Mouse (Mus musculus) spleen, adult 18-20 months (tissue): Measurements from ENCODE around the gene Pou2f3.

Experiments used
- DNase-seq, 2 experiments: peaks; one replicate each; pipeline ENCODE4 v3.0.0; 2022; ENCODE audit warnings: mixed read lengths in 2 of 2

The Pou2f3 gene

GRCm38 (mm10) chr9:43107187-43107517 is 103.0 kb downstream of the Pou2f3 start, which contains the start of gene Arhgef12:
TSS of gene Arhgef12 (minus strand) at chr9:43107239.
- no peak for DNase-seq

- peak; percentile 8 to 44 for DNase-seq
Measured at GRCm38 (mm10) chr9:43106426-43107186, 103.6 kb downstream of the Pou2f3 start.

DNA sequence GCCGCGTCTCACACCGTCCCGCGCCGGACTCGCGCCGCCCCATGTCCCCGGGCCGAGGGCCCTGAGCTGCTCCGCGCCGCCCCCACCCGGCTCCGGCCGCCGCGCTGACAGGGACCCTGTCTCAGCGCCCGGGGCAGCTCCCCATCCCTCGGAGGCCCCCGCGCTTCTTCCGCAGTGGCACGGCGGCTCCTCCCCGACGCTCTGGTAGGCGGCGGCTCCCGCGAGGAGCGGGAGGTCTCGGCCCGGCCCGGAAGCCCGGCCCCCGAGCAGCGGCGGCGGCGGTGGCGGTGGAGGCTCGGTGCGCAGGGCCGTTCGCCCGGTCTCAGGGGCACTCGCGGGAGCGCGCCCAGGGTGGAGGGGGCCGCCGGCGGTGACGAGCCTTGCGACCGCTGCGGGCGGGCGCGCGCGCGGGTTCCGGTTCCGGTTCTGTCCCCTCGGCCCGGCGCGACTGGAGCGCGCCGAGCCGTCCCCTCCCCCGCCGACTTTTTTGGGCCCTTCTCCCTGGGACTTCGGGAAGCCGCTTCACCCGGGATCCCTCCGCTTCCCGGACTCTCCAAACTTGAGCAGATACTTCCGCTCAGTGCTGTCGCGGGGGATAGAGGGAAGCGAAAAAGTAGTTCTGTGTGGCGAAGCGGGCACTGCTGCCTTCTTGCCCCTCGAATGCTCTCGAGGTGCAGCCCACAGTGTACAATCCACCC is 104.4 kb downstream of the Pou2f3 start:
- peak; percentile 70 to 80 for DNase-seq

DNA sequence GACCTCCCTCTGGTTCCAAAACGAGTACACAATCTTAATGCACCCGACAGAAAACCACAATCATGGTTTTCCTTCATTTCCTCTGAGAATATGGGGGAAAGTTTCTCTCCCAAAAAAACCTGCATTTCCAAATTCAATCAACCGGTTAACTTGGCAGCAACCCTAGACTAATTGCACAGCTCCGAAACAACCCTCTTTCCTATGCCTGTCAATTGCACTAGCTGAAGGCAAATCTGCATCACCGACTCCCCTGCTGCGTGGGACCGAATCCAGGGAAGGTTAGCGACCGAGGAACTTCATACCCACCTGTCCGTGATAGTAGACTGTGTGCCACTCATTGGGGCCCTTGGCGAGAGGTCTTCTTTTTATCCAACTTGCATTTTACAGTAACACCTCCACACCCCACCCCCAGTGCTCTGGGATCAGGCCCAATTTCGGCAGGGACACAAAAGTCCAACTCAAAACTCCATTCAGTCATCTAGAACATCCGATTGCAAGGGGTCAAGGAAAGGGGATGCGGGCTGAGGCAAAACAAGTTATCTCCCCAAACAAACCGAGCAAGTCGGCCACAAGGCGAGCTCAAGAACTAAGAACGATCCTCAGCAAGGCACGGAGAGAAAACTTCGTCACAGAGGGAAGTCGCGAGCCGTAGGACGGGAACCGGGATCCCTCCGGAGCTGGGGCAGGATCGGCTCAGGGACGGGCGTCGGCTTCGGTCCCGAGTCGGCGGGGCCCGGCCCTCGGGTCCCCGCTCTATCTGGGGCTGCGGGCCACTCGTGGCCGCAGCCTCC is 105.1 kb downstream of the Pou2f3 start:
- DNase-seq, result peak in 1 of 2 experiments; percentile 9

GRCm38 (mm10) chr9:43104526-43104872 is 105.7 kb downstream of the Pou2f3 start:
- DNase-seq, result no peak

- no peak for DNase-seq
Measured at GRCm38 (mm10) chr9:43103675-43104299, 106.4 kb downstream of the Pou2f3 start.

DNA sequence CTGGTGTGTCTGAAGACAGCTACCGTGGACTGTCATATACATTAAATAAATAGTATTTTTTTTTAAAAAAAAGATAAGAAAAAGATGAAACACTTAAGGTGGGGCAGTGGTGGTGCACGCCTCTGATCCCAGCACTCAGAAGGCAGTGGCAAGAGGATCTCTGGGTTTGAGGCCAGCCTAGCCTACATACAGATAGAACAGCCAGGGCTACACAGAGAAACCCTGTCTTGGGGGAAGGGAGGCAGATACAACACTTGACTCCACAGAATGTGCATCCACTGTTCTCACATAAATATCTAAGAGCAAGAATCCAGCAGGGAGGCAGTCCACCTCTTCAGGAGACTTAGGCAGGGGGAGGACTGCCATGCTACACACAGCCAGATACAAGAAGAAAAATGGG is 107.2 kb downstream of the Pou2f3 start:
- no peak for DNase-seq

DNA sequence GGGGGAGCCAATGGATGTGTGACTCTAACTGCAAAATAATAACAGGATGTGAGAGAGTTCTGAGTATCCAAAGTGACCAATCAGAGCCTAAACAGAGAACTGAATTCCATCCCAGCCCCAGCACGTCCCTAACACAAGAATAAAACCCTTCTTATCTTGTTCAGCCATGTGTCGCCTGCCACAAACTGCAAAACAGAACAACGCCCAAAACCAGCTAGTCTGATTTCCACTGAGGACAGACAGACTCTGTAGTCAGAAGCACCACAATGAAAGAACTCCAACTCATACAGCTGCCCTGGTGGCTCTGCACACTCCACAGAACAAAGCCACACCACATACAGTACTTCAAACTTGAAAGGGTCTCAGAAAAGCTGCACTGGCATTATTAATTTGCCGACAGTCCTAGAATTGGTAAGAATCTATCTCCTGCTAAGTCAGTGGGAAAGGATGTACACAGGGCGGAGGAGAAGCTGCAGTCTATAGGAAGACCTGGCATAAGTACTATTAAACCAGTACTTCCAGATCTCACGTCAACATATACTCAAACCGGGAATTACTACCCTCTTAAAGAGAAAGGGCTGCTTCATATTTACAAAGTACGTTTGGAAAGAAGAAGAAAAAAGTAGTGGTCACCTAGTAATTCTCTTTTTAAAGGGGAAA is 108.1 kb downstream of the Pou2f3 start:
- no peak for DNase-seq

- no peak for DNase-seq
Measured at GRCm38 (mm10) chr9:43098922-43099321, 111.2 kb downstream of the Pou2f3 start.

- DNase-seq, result no peak
Measured at GRCm38 (mm10) chr9:43097801-43098557, 112.2 kb downstream of the Pou2f3 start.

- DNase-seq, result peak; percentile 33 to 41
Measured at GRCm38 (mm10) chr9:43096337-43096736, 113.8 kb downstream of the Pou2f3 start.

GRCm38 (mm10) chr9:43094828-43095227 is 115.3 kb downstream of the Pou2f3 start:
- no peak for DNase-seq

- no peak for DNase-seq
Measured at GRCm38 (mm10) chr9:43093803-43094202, 116.4 kb downstream of the Pou2f3 start.

- no peak for DNase-seq
Measured at GRCm38 (mm10) chr9:43085686-43086285, 124.4 kb downstream of the Pou2f3 start.

GRCm38 (mm10) chr9:43084496-43085362 is 125.4 kb downstream of the Pou2f3 start:
- no peak for DNase-seq

DNA sequence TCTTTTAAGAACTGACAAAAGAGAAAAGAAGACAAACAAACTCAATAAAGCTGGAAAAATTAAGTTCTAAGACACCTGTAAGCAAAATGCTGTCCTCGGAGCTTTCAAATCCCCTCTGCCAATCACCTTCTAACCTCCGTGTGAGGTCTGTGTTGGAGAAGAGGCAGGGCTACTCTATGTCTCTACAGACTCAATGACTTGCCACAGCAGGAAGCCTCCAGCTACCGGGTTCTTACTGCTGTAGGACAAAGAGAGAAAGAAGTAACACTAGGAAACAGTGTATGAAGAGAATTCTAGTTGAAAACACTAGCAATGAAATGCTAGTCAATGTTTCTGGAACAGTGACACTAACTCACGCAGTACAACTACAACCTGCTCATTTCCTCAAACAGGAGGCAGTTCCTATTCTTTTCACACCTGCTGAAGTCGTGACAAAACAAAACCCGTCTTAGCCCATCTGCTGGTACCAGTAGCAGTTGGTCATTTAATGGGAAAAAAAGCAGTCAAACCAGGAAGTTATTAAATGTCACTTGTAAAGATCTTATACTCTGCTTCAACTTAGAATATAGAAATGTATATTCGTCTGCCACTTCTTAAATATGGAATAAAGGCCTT is 126.6 kb downstream of the Pou2f3 start:
- no peak for DNase-seq

- DNase-seq, result no peak
Measured at GRCm38 (mm10) chr9:43078711-43079110, 131.5 kb downstream of the Pou2f3 start.

- no peak for DNase-seq
Measured at GRCm38 (mm10) chr9:43076163-43076562, 134.0 kb downstream of the Pou2f3 start.

DNA sequence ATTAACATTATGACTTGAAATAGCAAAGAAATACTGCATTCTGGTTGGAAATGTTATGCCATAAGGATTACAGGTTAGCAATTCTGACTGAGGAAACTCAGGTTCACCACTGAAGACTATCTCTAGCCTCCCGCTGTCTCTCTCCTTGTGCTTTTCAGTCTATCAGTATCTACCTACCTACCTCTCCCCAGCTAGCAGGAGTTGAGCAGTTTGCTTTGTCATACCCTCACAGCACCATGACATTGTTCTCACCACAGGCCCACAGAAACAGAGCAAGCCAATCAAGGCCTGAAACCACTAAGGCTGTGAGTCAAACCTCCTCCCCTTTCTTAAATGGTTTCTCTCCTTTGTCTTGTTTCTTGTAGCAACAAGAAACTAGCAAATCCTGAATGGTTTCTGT is 135.6 kb downstream of the Pou2f3 start:
- no peak for DNase-seq
